Mouse (Mus musculus) cerebellum, adult 11-12 months (tissue): ENCODE measurements around the gene Zbtb5.
"Not testable (repeated sequence)": the region's sequence is repeated elsewhere in the genome, so short reads cannot be mapped to it uniquely, and the experiment has no call there.

Experiments
- DNase-seq: peaks from one replicate; pipeline ENCODE4 v3.0.0; 2022

Zbtb5 gene

DNA sequence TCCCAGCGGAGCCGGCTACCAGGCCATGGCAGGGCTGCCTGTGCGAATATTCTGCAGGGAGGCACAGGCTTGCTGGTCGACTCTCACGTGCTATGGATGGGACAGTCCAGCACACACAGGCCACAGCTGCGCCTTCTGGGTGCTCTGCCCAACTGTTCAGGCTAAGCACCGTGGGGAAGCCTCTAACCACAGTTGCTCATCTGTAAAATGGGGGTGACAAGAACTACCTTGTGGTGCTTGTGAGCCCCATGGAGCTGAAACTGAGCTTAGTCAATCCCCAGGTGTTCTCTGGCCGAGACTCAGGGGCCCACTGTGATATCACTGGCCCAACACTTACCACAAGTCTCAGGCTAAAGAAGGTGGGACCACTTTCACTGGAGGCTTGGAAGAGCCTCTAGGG, 44.8 kb downstream of the Zbtb5 start:
- DNase-seq: no peak

DNA sequence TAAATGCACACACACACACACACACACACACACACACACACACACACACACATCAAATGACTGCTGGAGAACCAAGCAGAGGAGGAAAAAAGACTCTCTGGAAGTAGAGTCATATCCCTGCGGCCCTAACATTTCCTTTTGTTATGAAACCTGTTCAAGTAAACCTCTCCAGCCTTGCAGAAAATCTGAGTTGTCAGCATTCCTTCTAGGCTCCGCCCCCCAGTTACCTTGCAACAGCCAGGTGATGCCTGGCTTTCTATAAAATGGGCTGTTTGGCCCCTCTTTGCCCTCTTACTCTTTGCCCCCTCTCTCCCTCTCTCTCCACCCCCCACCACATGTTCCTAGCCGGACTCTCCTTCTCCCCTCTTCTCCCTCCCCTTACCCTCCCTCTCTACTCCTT, 46.5 kb downstream of the Zbtb5 start:
- no peak for DNase-seq

DNA sequence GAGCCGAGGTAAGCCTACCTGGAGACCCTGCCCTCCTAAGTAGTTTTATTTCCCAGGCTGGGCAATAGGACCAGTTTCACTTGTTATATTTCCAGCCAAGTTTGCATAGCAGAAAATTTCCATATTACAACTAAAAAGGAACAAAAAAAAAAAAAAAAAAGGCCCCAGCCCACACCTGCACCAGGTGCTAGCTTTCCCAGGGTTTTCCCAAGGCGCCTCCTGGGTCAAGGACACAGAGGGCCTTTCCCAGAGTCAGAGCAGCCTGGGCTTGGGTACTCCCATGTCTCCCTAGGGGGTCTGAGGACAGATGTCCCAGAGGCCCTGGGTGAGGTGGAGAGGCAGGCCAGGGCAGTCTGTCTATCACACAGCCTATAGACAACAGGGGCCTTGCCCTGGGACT, 47.0 kb downstream of the Zbtb5 start:
- no peak for DNase-seq

DNA sequence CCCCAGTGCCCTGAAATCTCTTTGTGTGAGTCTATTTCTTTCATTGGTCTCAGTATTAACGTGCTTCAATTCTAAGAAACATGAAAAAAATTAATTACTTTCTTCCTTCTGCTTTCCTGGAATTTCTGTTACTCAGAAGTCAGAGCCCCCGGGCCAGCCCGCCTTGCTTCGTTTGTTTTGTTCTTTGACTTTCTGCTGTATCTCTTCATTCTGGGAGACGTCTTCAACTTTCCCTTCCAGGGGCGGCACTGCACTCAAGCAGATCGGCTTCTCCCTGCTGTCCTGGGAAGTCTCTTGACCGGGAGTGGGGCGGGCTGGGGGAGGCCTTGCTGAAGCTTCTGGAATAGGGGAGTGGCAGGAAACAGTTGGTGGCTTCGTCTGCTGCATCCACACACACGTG, 49.1 kb downstream of the Zbtb5 start:
- DNase-seq: no peak

DNA sequence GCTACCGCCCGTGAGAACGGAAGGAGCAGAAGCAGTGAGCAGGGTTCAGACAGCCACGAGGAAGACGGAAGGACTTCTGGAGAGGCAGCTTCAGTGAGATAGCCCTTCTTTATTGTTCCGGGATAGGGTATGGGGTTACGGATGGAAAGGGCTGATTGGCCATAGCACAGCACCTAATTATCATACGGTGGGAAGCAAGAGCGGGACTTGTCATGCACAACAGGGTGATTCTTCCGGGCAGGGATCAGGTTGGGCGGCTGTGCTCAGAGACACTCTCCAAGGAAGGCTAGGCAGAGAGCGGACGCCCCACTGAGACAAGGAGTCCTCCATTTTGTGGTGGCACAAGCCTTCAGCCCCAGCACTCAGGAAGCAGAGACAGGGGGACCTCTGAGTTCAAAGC, 53.0 kb downstream of the Zbtb5 start:
- DNase-seq: no peak

DNA sequence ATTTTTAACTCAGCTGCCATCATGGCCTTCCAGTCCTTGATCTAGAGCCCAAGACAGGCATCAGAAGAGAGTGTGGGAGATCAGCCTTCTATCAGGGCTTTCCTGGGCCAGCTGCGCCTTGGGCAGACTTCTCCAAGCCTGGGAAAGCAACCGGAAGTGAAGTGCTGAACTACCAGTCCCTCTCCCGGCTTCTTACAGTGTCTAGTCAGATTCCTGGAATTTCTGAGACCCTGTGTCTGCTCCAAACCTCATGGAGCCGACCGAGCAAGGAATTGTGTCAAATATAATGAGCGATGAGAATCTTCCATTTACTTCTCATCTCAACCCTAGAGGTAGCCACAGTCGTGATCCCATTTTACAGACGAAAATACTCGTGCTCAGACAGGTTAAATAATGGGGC, 53.4 kb downstream of the Zbtb5 start:
- no peak for DNase-seq

DNA sequence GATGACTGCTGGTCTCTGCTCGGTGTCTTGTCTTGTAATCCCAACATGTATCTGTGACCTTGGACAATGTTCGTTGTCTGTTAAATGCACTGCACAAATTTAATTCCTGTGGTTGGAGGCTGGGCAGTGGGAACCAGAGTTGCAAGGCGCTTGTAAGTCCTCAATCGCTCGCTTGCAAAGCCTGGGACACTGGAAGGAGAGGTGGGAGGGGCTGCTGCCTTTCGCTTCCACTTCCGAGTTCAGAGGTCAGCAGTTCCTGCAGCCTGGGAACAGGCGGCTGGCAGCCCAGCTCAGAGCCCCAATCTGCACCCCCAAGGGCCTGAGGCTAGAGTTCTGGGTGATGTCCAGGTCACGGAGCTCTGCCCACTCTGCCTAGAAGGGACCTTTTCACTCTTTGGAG, 59.2 kb downstream of the Zbtb5 start:
- no peak for DNase-seq

DNA sequence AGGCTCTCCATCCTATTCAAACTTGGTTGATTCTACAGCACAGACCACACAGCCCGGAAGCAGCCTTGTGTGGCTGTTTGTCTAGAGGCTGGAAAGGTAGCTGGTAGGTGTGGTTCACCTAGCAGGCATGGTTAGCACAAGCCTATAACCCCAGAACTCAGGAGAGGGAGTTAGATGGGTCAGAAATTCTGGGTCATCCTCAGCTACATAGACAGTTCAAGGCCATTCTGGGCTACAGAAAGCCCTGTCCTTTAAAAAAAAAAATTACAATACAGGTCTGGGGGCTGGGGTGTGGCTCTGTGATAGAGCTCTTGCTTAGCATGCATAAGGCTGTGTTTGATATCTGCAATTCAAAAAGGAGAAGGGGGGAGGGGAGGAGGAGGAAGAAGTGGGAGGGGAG, 63.9 kb downstream of the Zbtb5 start:
- no peak for DNase-seq

DNA sequence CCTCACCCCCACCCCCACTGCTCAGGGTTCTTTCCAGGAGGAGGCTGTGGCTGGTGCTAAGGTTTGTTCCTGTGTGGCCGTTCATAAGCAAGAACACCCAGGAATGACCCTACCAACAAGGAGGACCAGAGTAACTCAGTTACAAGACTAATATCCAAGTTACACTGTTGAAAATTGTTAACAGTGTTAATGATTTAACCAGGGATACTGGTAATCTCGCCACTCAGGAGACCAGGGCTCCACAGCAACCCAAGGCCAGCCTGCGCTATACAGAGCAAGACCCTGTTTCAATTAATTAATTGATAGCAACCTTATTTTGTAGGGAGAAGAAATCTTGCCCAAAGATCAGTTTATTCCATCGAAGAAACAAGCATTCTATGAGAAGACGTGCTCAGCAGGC, 64.7 kb downstream of the Zbtb5 start:
- no peak for DNase-seq

DNA sequence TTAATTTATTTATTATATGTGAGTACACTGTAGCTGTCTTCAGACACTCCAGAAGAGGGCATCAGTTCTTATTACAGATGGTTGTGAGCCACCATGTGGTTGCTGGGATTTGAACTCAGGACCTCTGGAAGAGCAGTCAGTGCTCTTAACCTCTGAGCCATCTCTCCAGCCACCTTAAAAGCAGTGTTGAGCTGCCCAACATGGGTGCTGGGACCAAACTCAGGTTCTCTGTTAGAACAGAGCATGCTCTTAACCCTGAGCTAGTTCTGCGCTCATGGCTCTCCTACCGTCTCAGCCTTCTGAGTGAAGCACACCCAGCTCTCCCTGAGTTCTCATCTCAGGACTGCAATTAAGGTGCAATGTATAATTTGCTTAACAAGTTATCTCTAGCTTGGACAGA, 66.1 kb downstream of the Zbtb5 start:
- DNase-seq: not testable (repeated sequence)

DNA sequence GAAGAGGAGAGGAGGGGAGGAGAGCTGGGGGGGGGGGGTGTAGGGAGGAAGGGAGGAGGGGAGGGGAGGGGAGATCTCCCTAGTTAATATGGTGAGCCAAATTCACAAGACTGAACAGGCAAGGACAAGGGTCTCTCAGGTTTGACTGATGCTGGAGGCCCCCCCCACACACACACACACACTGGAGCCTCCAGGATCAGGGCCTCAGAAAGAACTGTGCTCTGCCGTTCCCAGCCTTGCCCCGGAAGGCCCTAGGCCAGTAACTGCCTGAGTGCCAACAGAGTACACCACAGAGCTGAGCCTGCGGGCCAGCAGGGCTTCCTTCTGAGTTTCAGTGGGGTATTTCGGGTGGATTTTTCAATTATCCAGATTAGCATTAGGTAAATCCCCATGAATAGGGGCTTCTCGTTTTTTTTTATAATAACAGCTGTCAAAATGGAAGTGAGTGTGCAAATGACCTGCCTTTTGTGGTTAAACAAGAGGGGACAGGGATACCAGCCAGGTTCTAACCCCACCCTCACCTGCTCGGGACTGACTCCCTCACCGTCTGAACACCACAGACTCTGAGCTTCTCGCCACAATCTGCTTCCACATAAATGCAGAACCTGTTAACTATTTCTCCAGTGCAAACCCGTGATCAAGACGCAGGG, 67.7 kb downstream of the Zbtb5 start:
- no peak for DNase-seq

DNA sequence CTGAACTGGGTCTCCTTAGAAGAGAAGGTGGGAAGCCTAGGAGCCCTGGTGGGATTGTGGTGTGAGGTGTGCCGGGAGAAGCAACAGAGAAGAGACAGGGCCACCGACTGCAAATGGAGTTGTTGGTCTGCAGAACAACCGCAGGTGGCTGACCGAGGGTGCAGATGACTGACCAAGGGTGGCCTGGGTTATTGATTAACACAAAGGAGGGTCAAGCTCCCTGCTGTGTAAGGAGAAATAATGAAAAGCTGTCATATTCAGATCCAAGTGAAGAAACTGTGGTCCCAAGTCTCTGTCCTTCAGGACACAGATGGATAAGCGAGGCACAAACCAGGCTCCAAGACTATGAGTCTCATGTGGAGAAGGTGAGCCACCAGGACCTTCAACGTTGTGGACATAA, 68.7 kb downstream of the Zbtb5 start:
- no peak for DNase-seq

DNA sequence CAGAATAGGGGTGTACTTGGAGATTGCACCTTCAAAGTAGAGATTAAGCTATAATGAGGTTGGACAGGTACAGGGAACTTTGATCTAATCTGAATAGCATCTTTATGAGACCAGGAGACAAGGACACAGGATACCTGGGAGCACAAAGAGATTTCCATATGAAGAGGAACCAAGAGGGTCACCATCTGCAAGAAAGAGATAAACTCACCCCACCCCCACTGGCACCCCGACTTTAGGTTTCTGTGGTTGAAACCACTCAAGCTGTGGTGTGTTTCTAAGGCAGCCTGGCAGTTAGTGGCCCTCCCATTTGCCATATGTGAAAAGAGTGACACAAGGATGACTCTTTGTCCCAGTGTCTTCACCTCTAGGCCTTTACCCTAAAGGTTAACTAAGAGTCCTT, 70.0 kb downstream of the Zbtb5 start:
- DNase-seq: no peak
